Mouse (Mus musculus): ENCODE results near the gene Myh3. TPM values are rescaled to one million over a fixed set of nuclear protein-coding genes. Genes with fewer than 3 reads are reported as not detected.

The Myh3 gene
- not detected in 3 replicates for total RNA-seq (2017)

DNA sequence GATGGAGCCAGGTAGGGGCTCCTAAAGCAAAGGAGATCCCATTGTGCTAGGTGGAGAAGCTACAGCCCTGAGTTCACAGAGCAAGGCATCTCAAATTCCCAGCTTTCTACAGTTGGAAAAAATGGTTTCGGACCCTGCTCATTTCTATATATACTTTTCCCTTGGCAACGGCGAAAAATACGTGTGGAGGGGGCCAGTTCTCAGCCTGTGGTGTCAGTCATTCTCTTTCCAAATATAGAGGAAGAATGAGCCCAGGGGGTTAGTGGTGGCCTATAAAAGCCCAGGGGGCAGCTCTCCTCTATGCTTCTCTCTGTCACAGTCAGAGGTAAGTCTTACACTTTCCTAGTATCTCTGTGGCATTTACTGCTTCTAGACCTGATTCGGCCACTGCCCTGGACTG is at the start of gene Myh3:
Gene Myh3, plus strand, starts transcription at position 301 of the 400 bp plus-strand sequence.
- no peak for ATAC-seq (replicated peaks; ENCODE audit: insufficient number of reproducible peaks, low FRiP score, low TSS enrichment, poor library complexity, severe bottlenecking)

DNA sequence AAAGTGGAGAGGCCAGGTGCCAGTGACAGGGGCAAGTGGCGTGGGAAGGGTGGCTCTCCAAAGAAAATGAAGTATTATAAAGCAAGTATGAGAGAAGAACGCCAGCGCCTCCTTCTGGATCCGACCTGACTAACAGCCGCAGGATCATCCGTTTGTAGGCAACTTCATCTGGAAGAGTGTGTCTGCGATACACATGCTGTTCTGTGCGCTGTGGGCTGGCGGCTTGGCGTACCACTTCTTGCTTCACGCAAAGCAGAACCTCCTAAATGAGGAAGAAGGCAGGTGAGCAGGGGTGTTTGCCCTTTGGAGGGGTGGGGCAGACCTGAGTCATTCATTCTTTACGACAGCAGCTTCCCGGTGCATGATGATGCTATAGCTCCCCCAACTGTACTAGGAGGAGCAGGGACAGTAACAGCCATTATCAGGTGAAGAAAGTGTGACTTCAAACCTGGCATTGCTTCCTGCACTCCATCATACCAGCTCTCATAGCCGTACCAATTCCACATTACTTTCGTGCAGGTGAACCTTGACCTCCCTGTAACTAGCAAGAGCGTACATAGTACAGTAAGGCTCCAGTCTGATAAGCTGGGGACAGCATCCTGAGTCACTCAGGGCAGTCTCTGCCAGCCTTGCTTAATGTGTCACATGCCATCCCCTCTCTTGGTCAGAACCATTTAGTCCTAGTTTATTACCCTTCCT is 47.0 kb upstream of the Myh3 start:
- no peak for ATAC-seq (replicated peaks; ENCODE audit: insufficient number of reproducible peaks, low FRiP score, low TSS enrichment, poor library complexity, severe bottlenecking)

DNA sequence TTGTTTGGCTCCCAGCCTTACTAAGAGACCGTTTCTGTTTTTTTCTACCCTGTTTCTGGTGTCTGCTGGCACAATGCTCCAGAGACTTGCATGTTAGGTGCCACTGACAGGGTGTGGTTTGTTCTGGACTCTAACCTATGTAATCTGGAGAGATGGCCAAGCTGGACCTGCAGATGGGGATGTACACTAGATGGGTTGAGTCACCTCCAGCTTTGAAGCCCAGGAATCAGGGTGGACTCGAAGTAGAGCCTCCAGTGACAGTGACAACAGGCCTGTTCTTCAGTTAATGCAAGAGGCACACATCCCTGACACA is 46.5 kb upstream of the Myh3 start:
- no peak for ATAC-seq (replicated peaks; ENCODE audit: insufficient number of reproducible peaks, low FRiP score, low TSS enrichment, poor library complexity, severe bottlenecking)

DNA sequence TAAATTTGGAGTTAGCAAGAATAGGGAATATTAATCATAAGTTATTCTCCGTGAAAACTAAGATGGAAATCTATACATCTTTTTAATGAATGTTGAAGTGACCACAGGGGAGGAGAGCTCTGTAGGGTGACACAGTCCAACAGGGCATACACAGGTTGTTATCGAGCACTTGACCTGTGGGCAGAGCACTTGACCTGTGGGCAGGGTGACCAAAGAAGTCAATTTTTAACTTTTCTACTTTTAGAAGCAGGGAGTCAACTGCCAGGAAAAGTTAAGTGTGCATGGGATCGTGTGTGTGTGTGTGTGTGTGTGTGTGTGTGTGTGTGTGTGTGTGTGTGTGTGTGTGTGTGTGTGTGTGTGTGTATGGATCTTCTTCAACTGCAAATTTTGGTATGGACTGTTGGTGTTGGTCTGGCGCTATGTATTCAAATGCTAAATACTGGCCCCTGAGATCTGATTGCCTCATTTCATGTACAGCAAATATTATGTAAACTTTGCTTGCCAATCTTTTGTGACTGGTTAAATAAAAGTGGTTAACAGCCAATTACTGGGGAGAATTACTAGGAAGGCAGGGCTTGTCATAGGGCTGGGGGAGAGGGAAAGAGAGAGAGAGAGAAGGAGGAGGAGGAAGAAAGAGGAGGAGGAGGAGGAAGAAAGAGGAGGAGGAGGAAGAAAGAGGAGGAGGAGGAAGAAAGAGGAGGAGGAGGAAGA is 43.2 kb upstream of the Myh3 start:
- ATAC-seq (replicated peaks; ENCODE audit: insufficient number of reproducible peaks, low FRiP score, low TSS enrichment, poor library complexity, severe bottlenecking), result no peak

DNA sequence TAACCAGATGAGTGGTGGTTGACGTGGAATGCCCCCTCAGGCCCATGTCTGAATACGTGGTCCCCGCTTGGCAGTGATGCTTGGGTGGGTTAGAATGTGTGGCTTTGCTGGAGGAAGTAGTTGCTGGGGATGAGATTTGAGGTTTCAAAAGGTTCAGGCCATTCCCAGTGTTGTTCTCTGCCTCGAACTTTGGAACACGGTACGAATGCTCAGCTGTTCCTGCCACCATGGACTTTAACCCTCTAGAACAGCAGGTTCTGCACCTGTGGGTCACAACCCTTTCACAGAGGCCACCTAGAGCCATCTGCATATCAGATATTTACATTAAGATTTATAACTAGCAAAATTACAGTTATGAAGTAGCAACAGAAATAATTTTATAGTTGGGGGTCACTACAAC is 41.9 kb upstream of the Myh3 start:
- ATAC-seq (replicated peaks; ENCODE audit: insufficient number of reproducible peaks, low FRiP score, low TSS enrichment, poor library complexity, severe bottlenecking), result no peak

DNA sequence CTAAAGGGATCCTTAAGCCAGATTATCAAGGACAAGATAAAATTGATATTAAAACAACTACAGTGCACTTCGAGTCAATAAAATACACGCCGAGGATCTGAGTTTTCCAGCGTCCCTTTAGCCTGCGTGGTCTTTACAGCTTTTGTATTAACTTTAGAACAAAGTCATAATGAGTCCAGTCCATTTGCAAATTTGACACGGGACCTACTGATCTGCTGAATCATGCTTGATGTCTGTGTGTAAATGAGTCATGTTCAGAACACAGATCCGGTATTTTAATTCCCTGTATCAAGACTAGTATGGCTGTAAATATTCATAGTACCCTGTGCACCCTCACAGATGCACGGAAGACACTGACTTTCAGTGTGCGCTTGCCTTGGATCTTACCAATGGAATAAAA is 41.2 kb upstream of the Myh3 start:
- no peak for ATAC-seq (replicated peaks; ENCODE audit: insufficient number of reproducible peaks, low FRiP score, low TSS enrichment, poor library complexity, severe bottlenecking)

DNA sequence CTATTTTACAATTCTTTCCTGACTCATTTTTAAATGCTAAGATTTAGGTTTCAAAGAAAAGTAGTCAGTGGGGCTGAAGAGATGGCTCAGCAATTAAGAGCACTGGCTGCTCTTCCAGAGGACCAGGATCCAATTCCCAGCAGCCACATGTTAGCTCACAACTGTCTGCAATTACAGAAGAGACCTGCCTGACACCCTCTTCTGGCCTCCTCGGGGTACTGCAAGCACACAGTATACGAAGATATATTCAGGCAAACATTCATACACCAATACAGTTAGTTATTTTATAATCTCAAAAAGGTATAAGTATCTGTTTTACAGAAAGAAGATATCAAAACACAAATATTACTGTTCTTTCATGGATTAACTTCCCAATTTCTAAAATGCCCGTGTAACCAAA is 38.3 kb upstream of the Myh3 start:
- ATAC-seq (replicated peaks; ENCODE audit: insufficient number of reproducible peaks, low FRiP score, low TSS enrichment, poor library complexity, severe bottlenecking), result no peak

DNA sequence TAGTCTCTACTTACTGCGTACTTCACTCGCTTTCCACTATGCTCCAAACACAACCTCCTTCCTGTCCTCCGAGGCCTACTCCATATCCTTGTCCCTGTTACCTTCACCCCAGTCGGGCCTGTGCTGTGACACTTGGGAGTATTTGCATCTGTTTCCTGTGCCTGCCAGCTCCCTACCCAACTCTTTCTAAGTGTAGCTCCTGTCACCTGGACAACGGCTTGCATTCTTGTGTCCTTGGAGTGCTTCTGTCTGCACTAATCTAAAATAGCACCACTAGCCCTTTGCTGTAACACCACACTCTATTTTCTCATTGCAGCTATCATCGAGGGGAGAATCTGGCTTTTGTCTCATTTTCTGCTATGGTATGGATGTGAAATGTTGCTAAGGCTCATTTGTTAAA is 37.6 kb upstream of the Myh3 start:
- no peak for ATAC-seq (replicated peaks; ENCODE audit: insufficient number of reproducible peaks, low FRiP score, low TSS enrichment, poor library complexity, severe bottlenecking)

DNA sequence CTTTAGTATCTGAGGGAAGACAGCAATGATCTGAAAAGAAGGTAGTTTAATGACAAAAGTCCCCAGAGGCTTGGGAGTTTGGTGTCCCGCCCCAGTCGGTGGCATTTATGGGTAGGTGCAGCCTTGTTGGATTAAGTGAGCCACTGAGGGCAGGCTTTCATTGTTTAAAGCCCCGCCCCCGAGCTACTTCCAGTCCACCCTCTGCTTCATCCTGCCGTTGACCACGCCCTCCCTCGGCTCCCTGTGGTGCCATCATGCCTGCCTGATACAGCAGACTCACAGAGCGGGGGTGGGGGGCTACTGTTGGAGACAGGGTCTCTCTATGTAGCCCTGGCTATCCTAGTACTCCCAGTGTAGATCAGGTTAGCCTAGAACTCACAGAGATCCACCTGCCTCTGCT is 35.1 kb upstream of the Myh3 start:
- ATAC-seq (replicated peaks; ENCODE audit: insufficient number of reproducible peaks, low FRiP score, low TSS enrichment, poor library complexity, severe bottlenecking), result no peak

DNA sequence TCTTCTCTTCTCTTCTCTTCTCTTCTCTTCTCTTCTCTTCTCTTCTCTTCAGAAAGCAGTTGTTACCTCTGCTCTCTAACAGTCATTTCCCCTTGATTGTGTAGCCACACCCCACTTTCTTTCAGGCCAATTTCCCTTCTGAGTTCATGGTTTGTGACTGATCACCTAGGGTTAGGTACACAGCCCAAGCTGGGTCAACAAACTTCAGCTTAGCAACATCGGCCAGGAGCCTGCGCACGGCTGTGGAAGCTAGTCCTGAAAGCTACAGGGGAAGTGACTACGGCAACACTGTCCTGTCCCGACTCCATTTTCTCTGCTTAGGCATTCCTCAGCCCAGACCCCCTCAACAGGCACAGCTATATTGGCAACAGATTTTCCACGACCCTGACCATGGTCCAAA is 33.1 kb upstream of the Myh3 start:
- ATAC-seq (replicated peaks; ENCODE audit: insufficient number of reproducible peaks, low FRiP score, low TSS enrichment, poor library complexity, severe bottlenecking), result no peak

DNA sequence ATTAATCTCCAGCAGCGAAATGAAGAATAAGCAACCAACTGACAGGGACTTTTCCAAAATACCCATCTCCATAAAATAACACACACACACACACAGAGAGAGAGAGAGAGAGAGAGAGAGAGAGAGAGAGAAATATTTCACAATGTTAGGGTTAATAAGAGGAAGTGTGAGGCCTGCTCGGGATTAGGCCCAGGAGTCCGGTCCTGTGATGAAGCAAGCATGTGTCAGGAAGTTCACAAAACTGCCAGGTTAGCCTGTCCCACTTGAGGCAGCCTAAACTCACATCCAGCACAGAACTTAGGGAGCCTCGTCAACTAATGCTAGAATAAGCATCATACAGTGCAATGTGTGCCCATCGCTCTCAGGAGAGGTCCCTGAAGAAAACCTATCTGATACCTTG is 30.9 kb upstream of the Myh3 start:
- ATAC-seq (replicated peaks; ENCODE audit: insufficient number of reproducible peaks, low FRiP score, low TSS enrichment, poor library complexity, severe bottlenecking), result peak; percentile 75

DNA sequence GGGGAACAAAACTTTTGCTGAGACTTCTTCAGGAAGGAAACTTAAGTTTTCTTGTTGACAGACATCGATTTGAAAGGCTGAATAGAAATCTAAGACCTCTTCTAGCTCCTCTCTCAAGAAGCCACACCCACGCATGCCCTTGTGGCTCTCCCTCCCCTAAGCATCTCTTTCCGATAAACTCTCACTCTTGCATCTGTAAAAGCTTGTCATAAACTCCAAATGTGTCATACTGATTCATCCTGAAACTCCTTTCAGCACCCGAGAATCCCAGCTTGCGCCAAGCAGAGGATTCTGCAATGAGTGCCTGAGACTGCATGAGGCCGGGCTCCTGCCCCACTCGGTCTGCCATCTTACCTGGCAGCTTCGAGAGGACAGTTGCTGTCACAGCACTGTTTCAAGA is 29.6 kb upstream of the Myh3 start:
- ATAC-seq (replicated peaks; ENCODE audit: insufficient number of reproducible peaks, low FRiP score, low TSS enrichment, poor library complexity, severe bottlenecking), result no peak

DNA sequence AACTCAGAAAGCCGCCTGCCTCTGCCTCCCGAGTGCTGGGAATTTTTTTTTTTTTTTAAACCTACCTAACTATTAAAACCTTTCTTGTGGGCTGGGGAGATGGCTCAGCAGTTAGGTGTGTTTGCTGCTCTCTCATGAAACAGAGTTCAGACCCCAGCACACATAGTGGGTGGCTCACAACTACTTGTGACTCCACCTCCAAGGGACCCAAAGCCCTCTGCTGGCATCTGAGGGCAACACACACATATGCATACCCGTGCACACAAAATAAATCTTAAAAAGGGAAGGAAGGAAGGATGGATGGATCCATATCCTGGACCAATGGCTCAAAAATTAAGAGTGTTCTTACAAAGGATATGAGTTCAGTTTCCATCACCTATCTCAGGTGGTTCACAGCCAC is 28.8 kb upstream of the Myh3 start:
- no peak for ATAC-seq (replicated peaks; ENCODE audit: insufficient number of reproducible peaks, low FRiP score, low TSS enrichment, poor library complexity, severe bottlenecking)

DNA sequence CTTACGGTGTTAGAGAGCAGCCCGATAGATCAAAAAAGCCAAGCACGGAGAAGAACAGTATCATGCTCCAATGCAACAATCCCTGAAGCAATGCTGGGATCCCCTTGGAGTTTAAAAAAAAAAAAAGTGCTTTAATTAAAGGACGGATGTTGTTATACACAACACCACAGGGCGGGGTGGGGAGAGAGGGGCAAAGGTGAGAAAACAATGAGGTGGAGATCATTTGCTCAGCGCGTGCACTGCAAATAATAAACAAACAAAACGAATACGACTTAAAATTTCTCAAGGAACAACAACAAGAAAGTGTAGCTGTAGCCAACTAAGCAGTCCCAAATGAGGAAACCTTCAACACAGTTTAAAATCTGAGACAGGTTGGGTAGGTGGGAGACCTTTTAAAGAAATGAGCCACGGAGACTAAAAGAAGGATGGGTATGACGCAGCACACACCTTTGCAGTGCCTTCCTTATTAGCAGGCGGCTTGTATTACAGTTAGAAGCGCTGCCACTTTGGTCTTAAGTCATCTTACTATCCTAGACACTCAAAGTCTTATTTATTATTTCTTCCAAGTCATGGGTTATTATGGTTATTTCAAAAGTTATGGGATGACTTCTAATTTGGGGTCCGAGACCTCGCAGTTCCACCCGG is 26.3 kb upstream of the Myh3 start:
- no peak for ATAC-seq (replicated peaks; ENCODE audit: insufficient number of reproducible peaks, low FRiP score, low TSS enrichment, poor library complexity, severe bottlenecking)

DNA sequence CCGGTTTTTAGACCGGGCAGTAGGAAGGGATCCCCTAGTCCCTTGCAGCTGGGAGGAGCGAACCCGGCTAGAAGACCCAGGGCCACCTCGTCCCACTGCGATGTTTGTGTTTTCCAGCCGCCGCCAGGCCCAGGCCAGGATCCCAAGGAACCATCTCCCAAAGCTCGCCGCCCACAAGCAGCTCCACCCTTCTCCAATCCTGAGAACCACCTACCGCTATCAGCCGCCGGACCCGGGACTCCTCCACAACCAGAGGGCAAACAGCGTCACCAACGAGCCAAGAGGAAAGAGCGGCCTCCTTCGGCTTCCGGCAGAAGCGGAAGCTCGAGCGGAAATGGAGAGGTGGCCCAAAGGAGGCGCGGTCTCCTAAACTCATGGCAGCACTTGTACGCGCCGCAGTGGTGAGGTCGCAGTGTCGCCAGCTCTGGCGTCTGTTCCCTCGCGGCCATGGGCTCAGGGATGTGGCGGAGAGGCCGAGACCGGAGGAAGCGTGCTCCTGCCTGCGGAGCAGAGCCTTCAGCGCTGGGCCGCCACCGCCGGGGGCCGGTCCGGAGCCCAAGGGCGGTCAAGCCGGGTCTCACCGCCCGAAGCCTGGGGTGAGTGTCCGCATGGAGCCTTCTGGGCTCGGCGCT is 25.7 kb upstream of the Myh3 start, which contains the start of the genes Adprm and Sco1:
Gene Adprm, minus strand, starts transcription at position 274 of the 632 bp plus-strand sequence.
Gene Sco1, plus strand, starts transcription at position 350 of the 632 bp plus-strand sequence.
- ATAC-seq (replicated peaks; ENCODE audit: insufficient number of reproducible peaks, low FRiP score, low TSS enrichment, poor library complexity, severe bottlenecking), result peak; percentile 99

DNA sequence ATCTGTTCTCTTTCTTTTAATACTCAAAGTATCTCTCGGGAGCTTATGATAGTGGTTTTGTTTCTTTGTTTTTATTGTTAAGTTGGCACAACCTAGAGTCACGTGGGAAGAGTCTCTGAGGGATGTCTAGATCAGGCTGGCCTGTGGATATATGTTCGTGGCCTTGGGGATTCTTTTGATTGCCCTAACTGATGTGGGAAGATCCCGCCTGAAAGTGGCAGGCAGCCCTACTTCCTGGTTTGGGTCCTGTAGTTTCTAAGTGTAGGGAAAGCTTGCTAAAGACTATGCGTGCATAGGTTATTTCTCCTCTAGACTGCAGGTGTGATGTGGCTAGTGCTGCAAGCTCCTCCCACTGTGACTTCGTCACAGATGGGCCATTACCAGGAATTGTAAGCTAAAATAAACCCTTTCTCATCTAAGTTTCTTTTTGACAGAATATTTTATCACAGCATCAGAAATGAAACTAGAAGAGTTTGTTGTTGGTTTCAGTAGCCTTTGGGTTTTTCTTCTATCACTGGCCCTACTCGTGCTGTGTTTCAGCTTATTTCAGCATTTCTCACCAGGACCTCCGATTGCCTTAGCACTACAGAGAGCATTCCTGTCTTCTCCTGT is 23.2 kb upstream of the Myh3 start:
- ATAC-seq (replicated peaks; ENCODE audit: insufficient number of reproducible peaks, low FRiP score, low TSS enrichment, poor library complexity, severe bottlenecking), result no peak

DNA sequence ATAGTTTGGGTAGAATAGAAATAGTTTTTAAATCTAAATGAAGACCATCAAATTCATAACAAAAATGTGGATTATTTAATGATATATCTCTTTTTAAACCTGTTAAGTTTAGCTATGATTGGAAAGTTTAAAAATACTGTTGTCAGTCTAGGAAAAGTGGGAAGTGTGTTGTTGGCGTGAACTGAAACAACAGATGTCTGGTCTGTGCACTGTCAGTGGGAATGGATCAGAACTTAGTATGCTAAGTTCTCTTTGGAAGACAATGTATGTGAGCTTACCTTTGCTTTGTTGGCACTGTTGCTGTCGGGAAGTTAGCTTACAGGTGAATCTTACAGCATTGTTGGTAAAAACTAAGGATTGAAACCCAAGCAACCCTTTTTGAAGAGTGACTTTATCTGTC is 16.8 kb upstream of the Myh3 start:
- no peak for ATAC-seq (replicated peaks; ENCODE audit: insufficient number of reproducible peaks, low FRiP score, low TSS enrichment, poor library complexity, severe bottlenecking)

DNA sequence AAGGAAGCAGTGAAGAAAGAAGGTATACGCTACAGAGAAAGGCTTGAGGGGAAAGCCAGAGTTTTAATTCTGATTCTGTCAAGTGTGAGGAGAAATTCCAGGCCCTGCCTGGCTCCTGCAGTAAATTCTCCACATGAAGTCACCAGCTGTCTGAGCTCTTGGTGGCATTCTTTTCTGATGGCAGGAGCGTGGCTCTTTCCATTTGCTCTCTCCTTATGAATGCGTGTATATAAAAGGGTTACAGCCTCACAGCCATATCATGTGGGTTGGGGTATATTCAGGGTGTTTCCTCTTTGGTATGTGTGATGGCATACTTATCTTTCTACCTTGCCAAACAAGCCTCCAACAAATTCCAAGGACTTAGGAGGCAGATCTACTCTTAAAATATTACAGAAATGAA is 15.4 kb upstream of the Myh3 start:
- no peak for ATAC-seq (replicated peaks; ENCODE audit: insufficient number of reproducible peaks, low FRiP score, low TSS enrichment, poor library complexity, severe bottlenecking)

DNA sequence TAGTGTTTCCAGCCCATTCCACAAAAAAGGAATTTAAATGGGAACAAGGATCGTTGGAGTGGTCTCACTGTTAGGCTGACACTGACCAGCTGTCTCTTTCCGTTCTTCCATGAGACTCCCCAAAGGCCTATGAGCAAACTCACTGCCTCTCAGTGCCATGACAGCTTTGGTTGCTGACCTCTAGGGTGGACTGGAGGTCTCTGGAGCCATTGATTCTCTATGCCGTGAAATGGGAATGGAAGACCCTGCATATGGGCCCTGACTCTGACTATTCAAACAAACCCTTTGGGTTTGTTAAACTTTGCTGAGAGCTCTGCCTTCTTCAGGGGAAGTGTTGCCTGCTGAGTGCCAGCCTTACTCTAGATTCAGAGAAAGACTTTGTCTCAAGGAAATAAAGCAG is 10.4 kb upstream of the Myh3 start:
- ATAC-seq (replicated peaks; ENCODE audit: insufficient number of reproducible peaks, low FRiP score, low TSS enrichment, poor library complexity, severe bottlenecking), result no peak
